Mouse (Mus musculus) ES-E14 (cell line): ENCODE data around the gene Csf2rb.

ENCODE experiments used
- CHD2 ChIP-seq: IDR thresholded peaks from 2 replicates; pipeline ENCODE4 v1.6.1; 2014; ENCODE audit warnings: mild to moderate bottlenecking, low read depth, low read length, inconsistent platforms
- HCFC1 ChIP-seq: IDR thresholded peaks from 2 replicates; pipeline ENCODE4 v1.6.1; 2012; ENCODE audit warnings: low read length, inconsistent platforms, borderline replicate concordance; ENCODE audit not compliant: insufficient read depth
- ZC3H11A ChIP-seq: IDR thresholded peaks from 2 replicates; pipeline ENCODE4 v1.6.1; 2012; ENCODE audit warnings: low read depth, mild to moderate bottlenecking, inconsistent platforms, low read length, borderline replicate concordance

- TF ChIP-seq HCFC1 (no peak), ZC3H11A (no peak), CHD2 (no peak)
Measured at GRCm38 (mm10) chr15:78395478-78395962, 70.0 kb downstream of the Csf2rb start, which contains the start of gene Tex33.
